Mouse (Mus musculus) kidney, embryonic 14.5 days (tissue): Measurements from ENCODE around the gene Cgref1. TPM values are rescaled to one million over a fixed set of nuclear protein-coding genes. Genes with fewer than 3 reads are reported as not detected.
A peak's percentile ranks its signal among the peaks of the same experiment; 100 is the strongest.

Experiments used
- ATAC-seq: fragments of 200-750 bp; cut with Nextera tagmentation; 2 replicates; pipeline ENCODE4 v1.8.0; 2017; ENCODE audit warnings: moderate number of reproducible peaks, mild to moderate bottlenecking, moderate TSS enrichment, moderate library complexity; ENCODE audit not compliant: low FRiP score, low TSS enrichment
- H3K27ac ChIP-seq: fragments of 300-500 bp; sonication (generic); 2 replicates; pipeline ENCODE4 v1.5.1; 2014; ENCODE audit warnings: low read depth, mild to moderate bottlenecking, low read length, moderate library complexity, mixed read lengths
- H3K27me3 ChIP-seq: fragments of 300-500 bp; sonication (generic); 2 replicates; pipeline ENCODE4 v1.6.1; 2014; ENCODE audit warnings: mild to moderate bottlenecking, low read length; ENCODE audit not compliant: control insufficient read depth, insufficient read depth
- H3K36me3 ChIP-seq: fragments of 300-500 bp; sonication (generic); 2 replicates; pipeline ENCODE4 v1.6.1; 2014; ENCODE audit warnings: low read length, mixed read lengths; ENCODE audit not compliant: control insufficient read depth, insufficient read depth
- H3K4me1 ChIP-seq: fragments of 300-500 bp; sonication (generic); 2 replicates; pipeline ENCODE4 v1.6.1; 2014; ENCODE audit warnings: low read length, mixed read lengths; ENCODE audit not compliant: control insufficient read depth, insufficient read depth
- H3K4me2 ChIP-seq: fragments of 300-500 bp; sonication (generic); replicated peaks from 2 replicates; pipeline ENCODE4 v1.6.1; 2014; ENCODE audit warnings: low read depth, mild to moderate bottlenecking, low read length
- H3K4me3 ChIP-seq: fragments of 300-500 bp; sonication (generic); 2 replicates; pipeline ENCODE4 v1.5.1; 2014; ENCODE audit warnings: mild to moderate bottlenecking, low read length
- H3K9ac ChIP-seq: fragments of 300-500 bp; sonication (generic); 2 replicates; pipeline ENCODE4 v1.6.1; 2014; ENCODE audit warnings: low read depth, mild to moderate bottlenecking, low read length, moderate library complexity
- H3K9me3 ChIP-seq: fragments of 300-500 bp; sonication (generic); 2 replicates; pipeline ENCODE4 v1.6.1; 2016; ENCODE audit warnings: low read length; ENCODE audit not compliant: control insufficient read depth
- WGBS: fragments of 180-500 bp; shearing (Covaris S2); extraction: QIAGEN DNeasy Blood & Tissue Kit; methylation state at CpG from one replicate; pipeline ENCODE4 v1.1.7; 2014; 5-methylcytosine and 5-hydroxymethylcytosine counted together
- polyA plus RNA-seq: library from polyadenylated mRNA; unstranded; fragments of >200 nt; fragmentation: Nextera tagmentation; extraction: Ambion mirVana; gene quantifications from 2 replicates; pipeline ENCODE4 v1.2.1, GENCODE M21; 2014

Gene Cgref1
- polyA plus RNA-seq, 1 experiment from 2014 or later = 10.4 TPM

- WGBS = 44% methylated on average over 3 of the region's 3 CpGs
- no peak for ATAC-seq
- H3K9me3 ChIP-seq = no peaks in the 10 kb centered on the region
These were observed 18.5 kb upstream of the Cgref1 start for GRCm38 (mm10) chr5:30963916-30964315.

GRCm38 (mm10) chr5:30961545-30962505 lies 16.4 kb upstream of the Cgref1 start:
- H3K27ac ChIP-seq = no peak overlapping the region; the same call in 1 of the 2 replicates
- no peak for ATAC-seq
- H3K4me1 ChIP-seq = peaks cover 18% of the 10 kb centered on the region
- H3K27me3 ChIP-seq = no peaks in the 10 kb centered on the region
- no peak overlapping the region for H3K4me2 ChIP-seq
- no peak overlapping the region for H3K9ac ChIP-seq
- 61% methylated on average over 10 of the region's 10 CpGs for WGBS
- peaks cover 14% of the 10 kb centered on the region; the same call in 1 of the 2 replicates for H3K36me3 ChIP-seq
- no peaks in the 10 kb centered on the region for H3K9me3 ChIP-seq
- no peak overlapping the region for H3K4me3 ChIP-seq

More at GRCm38 (mm10) chr5:30963916-30964315, 18.5 kb upstream of the Cgref1 start:
- H3K4me2 ChIP-seq = no peak overlapping the region
- H3K9ac ChIP-seq = no peak overlapping the region
- H3K27me3 ChIP-seq = no peaks in the 10 kb centered on the region
- H3K36me3 ChIP-seq = no peaks in the 10 kb centered on the region
- peaks cover 8% of the 10 kb centered on the region; the same call in 1 of the 2 replicates for H3K4me1 ChIP-seq
- no peak overlapping the region for H3K4me3 ChIP-seq
- no peak overlapping the region for H3K27ac ChIP-seq

GRCm38 (mm10) chr5:30960814-30961213 lies 15.4 kb upstream of the Cgref1 start:
- Histone ChIP-seq H3K9ac (0 out of 2 replicates have a peak overlapping the region, but pooled peaks have one; percentile 25), H3K9me3 (no peaks in the 10 kb centered on the region), H3K27ac (no peak overlapping the region; the same call in 1 of the 2 replicates), H3K36me3 (peaks cover 17% of the 10 kb centered on the region), H3K4me1 (peaks cover 18% of the 10 kb centered on the region), H3K4me3 (peak overlapping the region; percentile 89), H3K27me3 (no peaks in the 10 kb centered on the region), H3K4me2 (peak overlapping the region; percentile 88)
- no peak for ATAC-seq
- 92% methylated on average over 2 of the region's 2 CpGs for WGBS

DNA sequence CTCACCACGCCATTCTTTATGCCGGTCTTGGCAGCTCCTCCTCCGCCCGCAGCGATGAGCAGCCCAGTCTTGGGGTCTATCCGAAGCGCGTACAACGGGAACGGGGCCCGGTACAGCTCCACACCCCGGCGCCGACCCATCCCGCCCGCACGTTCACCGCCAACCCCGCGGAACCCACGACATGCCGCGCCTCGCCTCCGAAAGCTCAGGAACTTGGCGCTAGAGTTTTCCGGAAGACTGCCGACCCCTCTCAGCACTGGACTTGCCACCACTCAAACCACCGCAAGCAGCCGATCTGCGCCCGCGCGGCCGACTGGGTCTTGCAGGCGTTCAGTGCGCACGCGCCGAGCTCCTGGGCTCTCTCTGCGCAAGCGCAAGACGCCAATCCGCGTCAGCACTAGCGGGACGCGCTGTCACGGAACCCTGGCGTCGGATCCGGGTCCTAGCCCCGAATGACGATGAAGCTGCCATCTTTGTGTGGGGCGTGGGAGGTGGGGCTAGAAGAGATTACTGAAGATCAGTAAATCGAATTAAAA lies 14.6 kb upstream of the Cgref1 start, which contains the start of gene Preb:
Preb (minus strand) TSS at position 396 of the 536 bp plus-strand sequence.
- Histone ChIP-seq H3K4me1 (peaks cover 18% of the 10 kb centered on the region), H3K27ac (peak within 1 kb of the TSS; percentile 89), H3K9me3 (no peaks in the 10 kb centered on the region), H3K4me2 (peak within 1 kb of the TSS; percentile 88), H3K9ac (peak within 1 kb of the TSS; percentile 92), H3K36me3 (peaks cover 25% of the 10 kb centered on the region), H3K27me3 (no peaks in the 10 kb centered on the region), H3K4me3 (peak within 1 kb of the TSS; percentile 89)
- WGBS = under 1% methylated on average over 56 of the region's 56 CpGs
- peak; percentile 94 for ATAC-seq

GRCm38 (mm10) chr5:30959198-30959854 lies 13.9 kb upstream of the Cgref1 start:
- Histone ChIP-seq H3K9ac (peak overlapping the region; percentile 92), H3K27me3 (no peaks in the 10 kb centered on the region), H3K36me3 (peaks cover 32% of the 10 kb centered on the region), H3K9me3 (no peaks in the 10 kb centered on the region), H3K4me2 (peak overlapping the region; percentile 88), H3K4me1 (peaks cover 18% of the 10 kb centered on the region), H3K27ac (peak overlapping the region; percentile 89; the same call in 1 of the 2 replicates), H3K4me3 (peak overlapping the region; percentile 89)
- whole genome bisulfite sequencing = 27% methylated on average over 19 of the region's 19 CpGs
- ATAC-seq = no peak

GRCm38 (mm10) chr5:30957891-30958290 lies 12.5 kb upstream of the Cgref1 start:
- Histone ChIP-seq H3K27ac (no peak overlapping the region), H3K27me3 (no peaks in the 10 kb centered on the region), H3K4me2 (no peak overlapping the region), H3K4me1 (peaks cover 18% of the 10 kb centered on the region), H3K9ac (peak overlapping the region; percentile 7; the same call in 1 of the 2 replicates), H3K4me3 (no peak overlapping the region), H3K36me3 (peaks cover 46% of the 10 kb centered on the region), H3K9me3 (no peaks in the 10 kb centered on the region)
- WGBS = 91% methylated on average over 6 of the region's 6 CpGs
- ATAC-seq = no peak

- H3K36me3 ChIP-seq = peaks cover 55% of the 10 kb centered on the region
- no peak overlapping the region for H3K4me2 ChIP-seq
- no peaks in the 10 kb centered on the region for H3K9me3 ChIP-seq
- H3K9ac ChIP-seq = no peak overlapping the region
- no peak overlapping the region for H3K27ac ChIP-seq
- H3K27me3 ChIP-seq = no peaks in the 10 kb centered on the region
- H3K4me3 ChIP-seq = no peak overlapping the region
- peaks cover 18% of the 10 kb centered on the region for H3K4me1 ChIP-seq
- WGBS = 95% methylated on average over 6 of the region's 6 CpGs
- no peak for ATAC-seq
These were observed 10.4 kb upstream of the Cgref1 start for GRCm38 (mm10) chr5:30955751-30956150.

- H3K4me2 ChIP-seq = no peak overlapping the region
- WGBS = 93% methylated on average over 9 of the region's 9 CpGs
- H3K27ac ChIP-seq = no peak overlapping the region
- peaks cover 55% of the 10 kb centered on the region for H3K36me3 ChIP-seq
- no peak overlapping the region for H3K9ac ChIP-seq
- no peak for ATAC-seq
- no peak overlapping the region for H3K4me3 ChIP-seq
- no peaks in the 10 kb centered on the region for H3K9me3 ChIP-seq
- H3K4me1 ChIP-seq = peaks cover 18% of the 10 kb centered on the region
- H3K27me3 ChIP-seq = no peaks in the 10 kb centered on the region
These were observed 9.2 kb upstream of the Cgref1 start for GRCm38 (mm10) chr5:30954556-30954955.
